Mouse (Mus musculus) embryonic facial prominence, embryonic 11.5 days (tissue): Measurements from ENCODE around the gene Ankrd13b. TPM values are rescaled to one million over a fixed set of nuclear protein-coding genes. Genes with fewer than 3 reads are reported as not detected.
A peak's percentile ranks its signal among the peaks of the same experiment; 100 is the strongest.

ENCODE experiments used
- ATAC-seq: fragments of 200-750 bp; cut with Nextera tagmentation; replicated peaks from 2 replicates; pipeline ENCODE4 v1.8.0; 2017; ENCODE audit warnings: low read depth; ENCODE audit not compliant: insufficient number of reproducible peaks, low FRiP score, low TSS enrichment
- DNase-seq: peaks from one replicate; pipeline ENCODE4 v3.0.0-alpha.2; 2015; ENCODE audit warnings: low spot score
- H3K27ac ChIP-seq: fragments of 300-500 bp; sonication (generic); replicated peaks from 2 replicates; pipeline ENCODE4 v1.5.1; 2014; ENCODE audit warnings: mild to moderate bottlenecking, low read depth, low read length, control low read depth
- H3K27me3 ChIP-seq: fragments of 300-500 bp; sonication (generic); 2 replicates; pipeline ENCODE4 v1.6.1; 2014; ENCODE audit warnings: mild to moderate bottlenecking, low read length, moderate library complexity, mixed read lengths; ENCODE audit not compliant: control insufficient read depth, insufficient read depth
- H3K36me3 ChIP-seq: fragments of 300-500 bp; sonication (generic); replicated peaks from 2 replicates; pipeline ENCODE4 v1.6.1; 2014; ENCODE audit warnings: low read depth, mild to moderate bottlenecking, low read length, moderate library complexity, mixed read lengths; ENCODE audit not compliant: control insufficient read depth, insufficient read depth
- H3K4me1 ChIP-seq: fragments of 300-500 bp; sonication (generic); 2 replicates; pipeline ENCODE4 v1.6.1; 2014; ENCODE audit warnings: low read length, mixed read lengths; ENCODE audit not compliant: control insufficient read depth, insufficient read depth
- H3K4me2 ChIP-seq: fragments of 300-500 bp; sonication (generic); 2 replicates; pipeline ENCODE4 v1.6.1; 2014; ENCODE audit warnings: low read depth, mild to moderate bottlenecking, control low read depth, low read length, moderate library complexity
- H3K4me3 ChIP-seq: fragments of 300-500 bp; sonication (generic); 2 replicates; pipeline ENCODE4 v1.5.1; 2014; ENCODE audit warnings: low read depth, low read length, control low read depth
- H3K9ac ChIP-seq: fragments of 300-500 bp; sonication (generic); replicated peaks from 2 replicates; pipeline ENCODE4 v1.6.1; 2014; ENCODE audit warnings: mild to moderate bottlenecking, control low read depth, low read length
- H3K9me3 ChIP-seq: fragments of 300-500 bp; sonication (generic); replicated peaks from 2 replicates; pipeline ENCODE4 v1.6.1; 2016; ENCODE audit warnings: mild to moderate bottlenecking, low read length, inconsistent platforms, mixed read lengths; ENCODE audit not compliant: control insufficient read depth
- WGBS: fragments of 180-500 bp; shearing (Covaris S2); extraction: QIAGEN DNeasy Blood & Tissue Kit; methylation state at CpG from one replicate; pipeline ENCODE4 v1.1.7; 2014; 5-methylcytosine and 5-hydroxymethylcytosine counted together
- polyA plus RNA-seq: library from polyadenylated mRNA; unstranded; fragments of >200 nt; fragmentation: Nextera tagmentation; extraction: Ambion mirVana; gene quantifications from 2 replicates; pipeline ENCODE4 v1.2.1, GENCODE M21; 2014

Gene Ankrd13b
- polyA plus RNA-seq, 1 experiment from 2014 or later, result 8.5 TPM

GRCm38 (mm10) chr11:77492911-77493332 lies 3.4 kb upstream of the Ankrd13b start:
- H3K4me2 ChIP-seq, result peak overlapping the region; percentile 80
- ATAC-seq (peak; percentile 55), DNase-seq (peak; percentile 95)
- H3K9me3 ChIP-seq, result no peaks in the 10 kb centered on the region
- no peaks in the 10 kb centered on the region for H3K27me3 ChIP-seq
- peak overlapping the region; percentile 11 for H3K27ac ChIP-seq
- H3K36me3 ChIP-seq, result no peaks in the 10 kb centered on the region
- peak overlapping the region; percentile 98 for H3K4me3 ChIP-seq
- 0% methylated on average over 31 of the region's 32 CpGs for WGBS
- peaks cover 8% of the 10 kb centered on the region for H3K4me1 ChIP-seq
- peak overlapping the region; percentile 92 for H3K9ac ChIP-seq

GRCm38 (mm10) chr11:77492311-77492871 lies 2.9 kb upstream of the Ankrd13b start:
- H3K9ac ChIP-seq, result peak overlapping the region; percentile 92
- H3K27me3 ChIP-seq, result no peaks in the 10 kb centered on the region
- peak overlapping the region; percentile 80 for H3K4me2 ChIP-seq
- DNase-seq (peak; percentile 23), ATAC-seq (no peak)
- no peaks in the 10 kb centered on the region for H3K36me3 ChIP-seq
- H3K9me3 ChIP-seq, result no peaks in the 10 kb centered on the region
- peaks cover 8% of the 10 kb centered on the region for H3K4me1 ChIP-seq
- under 1% methylated on average over 17 of the region's 18 CpGs for WGBS
- H3K27ac ChIP-seq, result peak overlapping the region; percentile 77
- H3K4me3 ChIP-seq, result peak overlapping the region; percentile 98

- ATAC-seq (peak; percentile 67), DNase-seq (peak; percentile 80)
- H3K9ac ChIP-seq, result peak overlapping the region; percentile 65
- peak overlapping the region; percentile 80 for H3K4me2 ChIP-seq
- no peaks in the 10 kb centered on the region for H3K9me3 ChIP-seq
- peak overlapping the region; percentile 98 for H3K4me3 ChIP-seq
- H3K27me3 ChIP-seq, result no peaks in the 10 kb centered on the region
- H3K36me3 ChIP-seq, result no peaks in the 10 kb centered on the region
- under 1% methylated on average over 23 of the region's 23 CpGs for WGBS
- peaks cover 8% of the 10 kb centered on the region for H3K4me1 ChIP-seq
- H3K27ac ChIP-seq, result peak overlapping the region; percentile 77
Observed at GRCm38 (mm10) chr11:77491502-77492291, 2.2 kb upstream of the Ankrd13b start.

GRCm38 (mm10) chr11:77491123-77491501 lies 1.6 kb upstream of the Ankrd13b start:
- Histone ChIP-seq H3K36me3 (no peaks in the 10 kb centered on the region), H3K27ac (peak overlapping the region; percentile 77), H3K4me3 (peak overlapping the region; percentile 98), H3K4me1 (peaks cover 8% of the 10 kb centered on the region), H3K27me3 (no peaks in the 10 kb centered on the region), H3K9me3 (no peaks in the 10 kb centered on the region), H3K4me2 (peak overlapping the region; percentile 80), H3K9ac (peak overlapping the region; percentile 65)
- 2% methylated on average over 13 of the region's 13 CpGs for WGBS
- DNase-seq (peak; percentile 97), ATAC-seq (peak; percentile 63)

- ATAC-seq (no peak), DNase-seq (no peak)
- no peaks in the 10 kb centered on the region for H3K9me3 ChIP-seq
- peaks cover 8% of the 10 kb centered on the region for H3K4me1 ChIP-seq
- H3K9ac ChIP-seq, result no peak overlapping the region
- H3K4me2 ChIP-seq, result peak overlapping the region; percentile 89
- H3K27ac ChIP-seq, result no peak overlapping the region
- no peaks in the 10 kb centered on the region for H3K36me3 ChIP-seq
- H3K27me3 ChIP-seq, result no peaks in the 10 kb centered on the region
- 62% methylated on average over 6 of the region's 6 CpGs for WGBS
- H3K4me3 ChIP-seq, result no peak overlapping the region; the same call in 1 of the 2 replicates
Observed at GRCm38 (mm10) chr11:77490451-77490850, 973 bp upstream of the Ankrd13b start.

GRCm38 (mm10) chr11:77488771-77489581 lies 502 bp downstream of the Ankrd13b start:
- Histone ChIP-seq H3K4me1 (peaks cover 3% of the 10 kb centered on the region; the same call in 1 of the 2 replicates), H3K4me2 (peak overlapping the region; percentile 89), H3K9ac (peak overlapping the region; percentile 92), H3K9me3 (no peaks in the 10 kb centered on the region), H3K4me3 (peak overlapping the region; percentile 87), H3K27me3 (no peaks in the 10 kb centered on the region), H3K36me3 (no peaks in the 10 kb centered on the region), H3K27ac (peak overlapping the region; percentile 52)
- no peak for ATAC-seq
- peak; percentile 58 for DNase-seq
- 3% methylated on average over 37 of the region's 55 CpGs for WGBS

GRCm38 (mm10) chr11:77486798-77487197 lies 2.7 kb downstream of the Ankrd13b start:
- Histone ChIP-seq H3K9me3 (no peaks in the 10 kb centered on the region), H3K4me3 (no peak overlapping the region), H3K4me2 (no peak overlapping the region), H3K36me3 (no peaks in the 10 kb centered on the region), H3K27me3 (no peaks in the 10 kb centered on the region), H3K27ac (no peak overlapping the region), H3K9ac (no peak overlapping the region), H3K4me1 (peaks cover 2% of the 10 kb centered on the region; the same call in 1 of the 2 replicates)
- WGBS, result 82% methylated on average over 5 of the region's 5 CpGs
- DNase-seq, result no peak
- no peak for ATAC-seq
